Mouse (Mus musculus): Measurements from ENCODE around the gene Tmigd3.

Gene Tmigd3

GRCm38 (mm10) chr3:105870558-105870957 is at the start of gene Tmigd3, which contains the start of gene Adora3:
Gene Tmigd3, plus strand, starts transcription at chr3:105870903.
Gene Adora3, plus strand, starts transcription at chr3:105870858.
- no peak for DNase-seq

- no peak for DNase-seq
Measured at GRCm38 (mm10) chr3:105821504-105821903, 49.2 kb upstream of the Tmigd3 start.

GRCm38 (mm10) chr3:105823609-105824008 is 47.1 kb upstream of the Tmigd3 start:
- DNase-seq = no peak

- no peak for DNase-seq
Measured at GRCm38 (mm10) chr3:105824103-105824502, 46.6 kb upstream of the Tmigd3 start.

GRCm38 (mm10) chr3:105824704-105825103 is 46.0 kb upstream of the Tmigd3 start:
- no peak for DNase-seq

- DNase-seq = peak; percentile 46
Measured at GRCm38 (mm10) chr3:105825501-105826161, 45.1 kb upstream of the Tmigd3 start.

GRCm38 (mm10) chr3:105831584-105831983 is 39.1 kb upstream of the Tmigd3 start:
- DNase-seq = no peak

- DNase-seq = no peak
Measured at GRCm38 (mm10) chr3:105835875-105836274, 34.8 kb upstream of the Tmigd3 start.

GRCm38 (mm10) chr3:105836883-105837282 is 33.8 kb upstream of the Tmigd3 start:
- DNase-seq = no peak

GRCm38 (mm10) chr3:105838655-105839054 is 32.0 kb upstream of the Tmigd3 start:
- DNase-seq = no peak

GRCm38 (mm10) chr3:105839836-105840235 is 30.9 kb upstream of the Tmigd3 start:
- DNase-seq = no peak

GRCm38 (mm10) chr3:105846294-105847069 is 24.2 kb upstream of the Tmigd3 start:
- DNase-seq = no peak

- DNase-seq = no peak
Measured at GRCm38 (mm10) chr3:105853781-105854180, 16.9 kb upstream of the Tmigd3 start.

GRCm38 (mm10) chr3:105854786-105855185 is 15.9 kb upstream of the Tmigd3 start:
- no peak for DNase-seq

GRCm38 (mm10) chr3:105857513-105857912 is 13.2 kb upstream of the Tmigd3 start:
- no peak for DNase-seq

GRCm38 (mm10) chr3:105861747-105862366 is 8.8 kb upstream of the Tmigd3 start:
- no peak for DNase-seq

GRCm38 (mm10) chr3:105864123-105864522 is 6.6 kb upstream of the Tmigd3 start:
- no peak for DNase-seq

GRCm38 (mm10) chr3:105865122-105865521 is 5.6 kb upstream of the Tmigd3 start:
- DNase-seq = no peak

- DNase-seq = peak; percentile 49
Measured at GRCm38 (mm10) chr3:105868135-105868534, 2.6 kb upstream of the Tmigd3 start.

- peak; percentile 33 for DNase-seq
Measured at GRCm38 (mm10) chr3:105872034-105872433, 1.3 kb downstream of the Tmigd3 start.

- DNase-seq = no peak
Measured at GRCm38 (mm10) chr3:105872579-105872978, 1.9 kb downstream of the Tmigd3 start.

GRCm38 (mm10) chr3:105873451-105874445 is 3.0 kb downstream of the Tmigd3 start:
- DNase-seq = no peak
